In the genomic region with DNA sequence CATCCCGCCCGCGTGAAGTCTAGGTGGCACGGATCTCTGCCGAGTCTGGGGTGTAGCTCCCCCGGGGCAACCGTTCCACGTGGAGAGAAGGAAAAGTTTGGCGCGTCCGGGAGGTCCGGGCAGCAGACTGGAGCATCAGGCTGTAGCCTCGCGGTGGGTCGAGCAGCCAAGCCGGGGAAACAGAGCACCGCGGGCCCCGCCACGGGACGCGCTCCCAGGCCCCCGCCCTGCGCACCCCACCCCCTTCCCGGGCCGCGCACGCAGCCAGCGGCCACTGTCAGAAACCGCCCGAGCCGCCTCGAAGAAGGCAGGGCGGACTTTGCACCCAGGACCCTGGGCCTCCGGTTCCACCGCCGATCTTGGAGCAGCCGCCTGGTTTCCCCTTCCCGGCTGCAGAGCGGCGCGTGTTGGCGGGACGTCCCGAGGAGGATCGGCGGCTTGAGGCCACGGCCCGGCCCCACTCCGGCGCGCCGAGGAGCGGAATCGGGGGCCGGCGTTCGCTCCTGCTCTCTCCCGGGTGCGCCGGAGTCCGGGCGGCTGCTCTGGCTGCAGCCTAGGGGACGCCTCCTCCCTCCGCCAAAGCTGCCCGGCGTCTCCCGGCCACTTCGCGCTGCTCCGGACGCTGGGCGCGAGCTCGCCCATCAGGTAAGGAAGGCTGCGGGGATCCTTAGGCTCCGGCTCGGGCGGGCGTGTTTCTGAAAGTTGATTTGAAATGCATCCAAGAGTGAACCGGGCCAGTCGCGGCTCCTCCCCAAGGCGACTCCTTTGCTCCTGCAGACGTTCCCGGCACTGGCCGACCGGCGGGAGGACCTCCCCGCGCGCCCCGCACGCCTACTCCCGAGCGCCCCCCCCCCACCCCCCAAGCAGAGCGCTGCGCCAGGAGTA, we compare ENCODE assay signal across 8 mouse cellular contexts. TPM values are rescaled to one million over a fixed set of nuclear protein-coding genes. Genes with fewer than 3 reads are reported as not detected.
DNase-seq lines count a peak whose midpoint lies in the region; ATAC-seq and TF ChIP-seq lines count a peak whose summit lies in the region.

No protein-coding gene starts in this region.

- peak; percentile 39 for ATAC-seq in forebrain, postnatal 0 days
- ATAC-seq in intestine, embryonic 16.5 days = peak; percentile 90
- no peak; the same call in 1 of the 2 replicates for ATAC-seq in liver, embryonic 15.5 days (ENCODE audit: insufficient read depth)
- ATAC-seq in stomach, embryonic 14.5 days (ENCODE audit: insufficient number of reproducible peaks, insufficient read depth, low FRiP score, low read depth) = peak; percentile 64; the same call in 1 of the 2 replicates

- H3K36me3 ChIP-seq in ES-Bruce4 (ENCODE audit: control insufficient read depth, insufficient read depth, low read length, poor library complexity, severe bottlenecking) = no peaks in the 10 kb centered on the region
- H3K36me3 ChIP-seq in forebrain, postnatal 0 days (ENCODE audit: insufficient read depth) = no peaks in the 10 kb centered on the region
- H3K36me3 ChIP-seq in intestine, embryonic 16.5 days (ENCODE audit: control insufficient read depth, insufficient read depth, low read length) = no peaks in the 10 kb centered on the region
- no peaks in the 10 kb centered on the region for H3K36me3 ChIP-seq in liver, embryonic 15.5 days (replicated peaks)
- no peaks in the 10 kb centered on the region for H3K36me3 ChIP-seq in stomach, embryonic 14.5 days (ENCODE audit: control insufficient read depth, insufficient read depth, low read length)

- no peak for TF ChIP-seq POLR2A in ES-Bruce4 (IDR thresholded peaks at IDR 0.05; ENCODE audit: insufficient read depth, low read length)

- DNase-seq in R1 (ENCODE audit: low read depth, low spot score) = peak; percentile 66
- DNase-seq in forebrain, postnatal 0 days = peak; percentile 25
- no peak for DNase-seq in layer of hippocampus, adult 8-10 months (ENCODE audit: low spot score in 2 of 2)
- DNase-seq in left cerebral cortex, postnatal 14 days (ENCODE audit: low spot score in 2 of 2) = no peak

- peak overlapping the region; percentile 65 for H3K9ac ChIP-seq in ES-Bruce4 (ENCODE audit: low read depth, poor library complexity, severe bottlenecking)
- 0 out of 2 replicates have a peak overlapping the region, but pooled peaks have one; percentile 10 for H3K9ac ChIP-seq in forebrain, postnatal 0 days
- peak overlapping the region; percentile 56 for H3K9ac ChIP-seq in intestine, embryonic 16.5 days (ENCODE audit: low read depth, low read length)
- H3K9ac ChIP-seq in liver, embryonic 15.5 days = no peak overlapping the region
- H3K9ac ChIP-seq in stomach, embryonic 14.5 days (replicated peaks; ENCODE audit: low read depth, low read length) = no peak overlapping the region; the same call in 1 of the 2 replicates

- 2% methylated on average over 85 of the region's 98 CpGs for WGBS in forebrain, postnatal 0 days
- under 1% methylated on average over 96 of the region's 98 CpGs for WGBS in intestine, embryonic 16.5 days
- WGBS in liver, embryonic 15.5 days (ENCODE audit: insufficient replicate concordance) = 1% methylated on average over 93 of the region's 98 CpGs
- WGBS in stomach, embryonic 14.5 days = under 1% methylated on average over 97 of the region's 98 CpGs

- peak overlapping the region; percentile 58 for H3K4me2 ChIP-seq in forebrain, postnatal 0 days (ENCODE audit: low read depth)
- peak overlapping the region; percentile 97 for H3K4me2 ChIP-seq in intestine, embryonic 16.5 days (ENCODE audit: low read depth, low read length)
- peak overlapping the region; percentile 54 for H3K4me2 ChIP-seq in liver, embryonic 15.5 days
- H3K4me2 ChIP-seq in stomach, embryonic 14.5 days (replicated peaks; ENCODE audit: low read depth, low read length) = peak overlapping the region; percentile 91

- no peaks in the 10 kb centered on the region for H3K9me3 ChIP-seq in ES-Bruce4 (replicated peaks; ENCODE audit: control insufficient read depth, insufficient read depth, low read length, poor library complexity, severe bottlenecking)
- peaks cover 6% of the 10 kb centered on the region; the same call in 1 of the 2 replicates for H3K9me3 ChIP-seq in forebrain, postnatal 0 days (ENCODE audit: low read length)
- no peaks in the 10 kb centered on the region for H3K9me3 ChIP-seq in intestine, embryonic 16.5 days (ENCODE audit: control insufficient read depth, low read length)
- no peaks in the 10 kb centered on the region for H3K9me3 ChIP-seq in liver, embryonic 15.5 days (replicated peaks)
- peaks cover 4% of the 10 kb centered on the region; the same call in 1 of the 2 replicates for H3K9me3 ChIP-seq in stomach, embryonic 14.5 days (ENCODE audit: control insufficient read depth, low read depth, low read length)

- no peak for TF ChIP-seq EP300 in ES-Bruce4 (IDR thresholded peaks at IDR 0.05; ENCODE audit: insufficient read depth, low read depth, low read length)

- no peaks in the 10 kb centered on the region for H3K4me1 ChIP-seq in ES-Bruce4 (ENCODE audit: control insufficient read depth, insufficient read depth, low read length)
- H3K4me1 ChIP-seq in forebrain, postnatal 0 days (ENCODE audit: insufficient read depth) = no peaks in the 10 kb centered on the region
- H3K4me1 ChIP-seq in intestine, embryonic 16.5 days (ENCODE audit: control insufficient read depth, insufficient read depth, low read length) = peaks cover 18% of the 10 kb centered on the region
- H3K4me1 ChIP-seq in liver, embryonic 15.5 days (replicated peaks) = peaks cover 4% of the 10 kb centered on the region; the same call in 1 of the 2 replicates
- H3K4me1 ChIP-seq in stomach, embryonic 14.5 days (ENCODE audit: control insufficient read depth, insufficient read depth, low read length) = peaks cover 8% of the 10 kb centered on the region; the same call in 1 of the 2 replicates

- no peak for TF ChIP-seq CTCF in ES-Bruce4 (IDR thresholded peaks at IDR 0.05; ENCODE audit: low read depth, low read length)
- no peak for TF ChIP-seq CTCF in forebrain, postnatal 0 days (IDR thresholded peaks at IDR 0.05; ENCODE audit: low read depth)

- H3K4me3 ChIP-seq in ES-Bruce4 (ENCODE audit: low read depth, low read length) = peak overlapping the region; percentile 67
- peak overlapping the region; percentile 37 for H3K4me3 ChIP-seq in forebrain, postnatal 0 days (ENCODE audit: low read depth, low read length)
- peak overlapping the region; percentile 59 for H3K4me3 ChIP-seq in intestine, embryonic 16.5 days (ENCODE audit: low read length)
- peak overlapping the region; percentile 29 for H3K4me3 ChIP-seq in liver, embryonic 15.5 days (replicated peaks)
- H3K4me3 ChIP-seq in stomach, embryonic 14.5 days (ENCODE audit: low read depth, low read length) = peak overlapping the region; percentile 36

- H3K27me3 ChIP-seq in ES-Bruce4 (ENCODE audit: control insufficient read depth, insufficient read depth, low read length, poor library complexity, severe bottlenecking) = peaks cover 23% of the 10 kb centered on the region
- peaks cover 65% of the 10 kb centered on the region for H3K27me3 ChIP-seq in forebrain, postnatal 0 days (ENCODE audit: insufficient read depth, low read length)
- peaks cover 66% of the 10 kb centered on the region for H3K27me3 ChIP-seq in intestine, embryonic 16.5 days (replicated peaks; ENCODE audit: control insufficient read depth, insufficient read depth, low read length)
- H3K27me3 ChIP-seq in liver, embryonic 15.5 days = peaks cover 78% of the 10 kb centered on the region
- H3K27me3 ChIP-seq in stomach, embryonic 14.5 days (ENCODE audit: control insufficient read depth, insufficient read depth, low read length) = peaks cover 48% of the 10 kb centered on the region

- intact Hi-C loops in left cerebral cortex, postnatal 14 days (cut with DNase I) = no loop called here

- no peak overlapping the region for H3K27ac ChIP-seq in ES-Bruce4 (ENCODE audit: insufficient read depth, low read length)
- H3K27ac ChIP-seq in forebrain, postnatal 0 days (ENCODE audit: low read depth, low read length) = no peak overlapping the region
- H3K27ac ChIP-seq in intestine, embryonic 16.5 days (ENCODE audit: low read length) = no peak overlapping the region
- no peak overlapping the region for H3K27ac ChIP-seq in liver, embryonic 15.5 days (replicated peaks)
- no peak overlapping the region for H3K27ac ChIP-seq in stomach, embryonic 14.5 days (ENCODE audit: low read length)

RNA-seq across cellular contexts. Expression of gene Lmx1a, which starts 0.4 kb away (rescaled TPM):
- polyA plus RNA-seq in ES-Bruce4 (2011; ENCODE audit: insufficient read depth, insufficient read length, low read depth, missing spikeins) = 0.18 and 0.21 TPM in 2 replicates
- 1.2 and 5.2 TPM in 2 replicates for total RNA-seq in forebrain, postnatal 0 days (2014; rRNA removed)
- polyA plus RNA-seq in forebrain, postnatal 0 days (2015; fragmentation: Nextera tagmentation; extraction: Ambion mirVana) = 0.54 and 1.5 TPM in 2 replicates
- polyA plus RNA-seq in intestine, embryonic 16.5 days (2015; fragmentation: Nextera tagmentation; extraction: Ambion mirVana) = 0.54 and 0.56 TPM in 2 replicates
- 0.07 and 0.09 TPM in 2 replicates for polyA plus RNA-seq in liver, embryonic 15.5 days (2015; fragmentation: Nextera tagmentation; extraction: Ambion mirVana)
- 0.10 TPM in 1 of 2 replicates, not detected in the other for polyA plus RNA-seq in stomach, embryonic 14.5 days (2014; fragmentation: Nextera tagmentation; extraction: Ambion mirVana)
- total RNA-seq in layer of hippocampus, adult 8-10 months (2022) = under 1 TPM in 1 of 4 experiments, not detected in 3; 0.16 TPM
- not detected for total RNA-seq in left cerebral cortex, postnatal 14 days (2021)

Comparison
In these comparisons a context has a peak if more than half of its experiments do, and no peak if none do; other contexts are left out.
1. H3K9ac ChIP-seq: peak in ES-Bruce4 (single experiment), forebrain, postnatal 0 days (single experiment) and intestine, embryonic 16.5 days (single experiment); none in liver, embryonic 15.5 days (single experiment) and stomach, embryonic 14.5 days (single experiment).
2. DNase-seq: peak in R1 (single experiment) and forebrain, postnatal 0 days (single experiment); none in layer of hippocampus, adult 8-10 months (0 of 2) and left cerebral cortex, postnatal 14 days (0 of 2).
3. Peak in every context shown above with its lines, with median percentiles within 50 percentile points of each other: H3K4me3 ChIP-seq and H3K4me2 ChIP-seq.